Mouse (Mus musculus): ENCODE measurements at regions not wholly inside any gene's neighbourhood (a gene's known extent, or its start where the extent isn't known, plus 50 kb on each side); places are given as distances from the start of the nearest gene placed in this dataset.
A peak's percentile ranks its signal among the peaks of the same experiment; 100 is the strongest.

- DNase-seq (ENCODE audit: low spot score in 2 of 2): no peak
Observed at GRCm38 (mm10) chr17:44420098-44421070, 232.0 kb downstream of the Clic5 start.

GRCm38 (mm10) chr17:44422161-44422560 is 233.8 kb downstream of the Clic5 start:
- no peak for DNase-seq (ENCODE audit: low spot score in 2 of 2)

- no peak for DNase-seq (ENCODE audit: low spot score in 2 of 2)
Observed at GRCm38 (mm10) chr17:44422865-44423264, 234.5 kb downstream of the Clic5 start.

- DNase-seq (ENCODE audit: low spot score in 2 of 2): no peak
Observed at GRCm38 (mm10) chr17:44423471-44423985, 235.1 kb downstream of the Clic5 start.

GRCm38 (mm10) chr17:44432524-44433295 is 244.3 kb downstream of the Clic5 start:
- peak in 1 of 2 experiments; percentile 11 for DNase-seq (ENCODE audit: low spot score in 2 of 2)

- no peak for DNase-seq (ENCODE audit: low spot score in 2 of 2)
Observed at GRCm38 (mm10) chr17:44433296-44433653, 244.9 kb downstream of the Clic5 start.

- no peak for DNase-seq (ENCODE audit: low spot score in 2 of 2)
Observed at GRCm38 (mm10) chr17:44436536-44437043, 248.2 kb downstream of the Clic5 start.

- no peak for DNase-seq (ENCODE audit: low spot score in 2 of 2)
Observed at GRCm38 (mm10) chr17:44438526-44438925, 250.1 kb downstream of the Clic5 start.

- no peak for DNase-seq (ENCODE audit: low spot score in 2 of 2)
Observed at GRCm38 (mm10) chr17:44443460-44443859, 255.1 kb downstream of the Clic5 start.

- no peak for DNase-seq (ENCODE audit: low spot score in 2 of 2)
Observed at GRCm38 (mm10) chr17:44445361-44445760, 257.0 kb downstream of the Clic5 start.

Measured in thymus, postnatal 10 days (tissue).